Mouse (Mus musculus) lung, postnatal 0 days (tissue): Measurements from ENCODE around the gene Tagap. TPM values are rescaled to one million over a fixed set of nuclear protein-coding genes. Genes with fewer than 3 reads are reported as not detected.
"Not testable (repeated sequence)": the region's sequence is repeated elsewhere in the genome, so short reads cannot be mapped to it uniquely, and the experiment has no call there.

Experiments
- ATAC-seq: fragments of 200-750 bp; cut with Nextera tagmentation; 2 replicates; pipeline ENCODE4 v1.8.0; 2017; ENCODE audit warnings: moderate library complexity
- DNase-seq: peaks from one replicate; pipeline ENCODE4 v3.0.0-alpha.2; 2016; ENCODE audit warnings: low spot score
- H3K27ac ChIP-seq: fragments of 300-500 bp; sonication (generic); 2 replicates; pipeline ENCODE4 v1.5.1; 2014; ENCODE audit warnings: antibody characterized with exemption, mild to moderate bottlenecking, low read length, mixed read lengths
- H3K27me3 ChIP-seq: fragments of 300-500 bp; sonication (generic); replicated peaks from 2 replicates; pipeline ENCODE4 v1.6.1; 2014; ENCODE audit warnings: low read length, mixed read lengths; ENCODE audit not compliant: insufficient read depth
- H3K36me3 ChIP-seq: fragments of 300-500 bp; sonication (generic); 2 replicates; pipeline ENCODE4 v1.6.1; 2014; ENCODE audit warnings: low read length, mixed read lengths; ENCODE audit not compliant: insufficient read depth
- H3K4me1 ChIP-seq: fragments of 300-500 bp; sonication (generic); 2 replicates; pipeline ENCODE4 v1.6.1; 2014; ENCODE audit warnings: antibody characterized with exemption, low read depth, low read length, mixed read lengths; ENCODE audit not compliant: insufficient read depth
- H3K4me2 ChIP-seq: fragments of 300-500 bp; sonication (generic); replicated peaks from 2 replicates; pipeline ENCODE4 v1.6.1; 2014; ENCODE audit warnings: low read depth, mild to moderate bottlenecking, low read length, moderate library complexity, mixed read lengths
- H3K4me3 ChIP-seq: fragments of 300-500 bp; sonication (generic); 2 replicates; pipeline ENCODE4 v1.5.1; 2014; ENCODE audit warnings: low read depth, low read length
- H3K9ac ChIP-seq: fragments of 300-500 bp; sonication (generic); replicated peaks from 2 replicates; pipeline ENCODE4 v1.6.1; 2014; ENCODE audit warnings: low read depth, mild to moderate bottlenecking
- H3K9me3 ChIP-seq: fragments of 300-500 bp; sonication (generic); 2 replicates; pipeline ENCODE4 v1.6.1; 2016; ENCODE audit warnings: low read length, mixed read lengths
- CTCF ChIP-seq: IDR thresholded peaks from 2 replicates; pipeline ENCODE4 v1.5.1; 2016; ENCODE audit warnings: antibody characterized with exemption, mild to moderate bottlenecking
- EP300 ChIP-seq: IDR thresholded peaks from 2 replicates; pipeline ENCODE4 v1.6.1; 2016; ENCODE audit warnings: antibody characterized with exemption, mild to moderate bottlenecking, control low read depth
- WGBS: fragments of 180-500 bp; shearing (Covaris S2); extraction: QIAGEN DNeasy Blood & Tissue Kit; methylation state at CpG from one replicate; pipeline ENCODE4 v1.1.7; 2014; 5-methylcytosine and 5-hydroxymethylcytosine counted together
- polyA plus RNA-seq: library from polyadenylated mRNA; unstranded; fragments of >200 nt; fragmentation: Nextera tagmentation; extraction: Ambion mirVana; gene quantifications from 2 replicates; pipeline ENCODE4 v1.2.1, GENCODE M21; 2015

The Tagap gene
- polyA plus RNA-seq, 1 experiment from 2014 or later = 1.4 TPM

- peak; percentile 74 for ATAC-seq
- H3K4me3 ChIP-seq = no peak overlapping the region
- TF ChIP-seq CTCF (no peak), EP300 (no peak)
- 79% methylated on average over 13 of the region's 13 CpGs for WGBS
- H3K9ac ChIP-seq = no peak overlapping the region
- no peaks in the 10 kb centered on the region for H3K9me3 ChIP-seq
- no peak overlapping the region for H3K4me2 ChIP-seq
- no peaks in the 10 kb centered on the region for H3K27me3 ChIP-seq
- no peaks in the 10 kb centered on the region for H3K36me3 ChIP-seq
- peak; percentile 77 for DNase-seq
- no peak overlapping the region for H3K27ac ChIP-seq
- H3K4me1 ChIP-seq = no peaks in the 10 kb centered on the region
Measured at GRCm38 (mm10) chr17:7931096-7931990, 5.5 kb downstream of the Tagap start.

DNA sequence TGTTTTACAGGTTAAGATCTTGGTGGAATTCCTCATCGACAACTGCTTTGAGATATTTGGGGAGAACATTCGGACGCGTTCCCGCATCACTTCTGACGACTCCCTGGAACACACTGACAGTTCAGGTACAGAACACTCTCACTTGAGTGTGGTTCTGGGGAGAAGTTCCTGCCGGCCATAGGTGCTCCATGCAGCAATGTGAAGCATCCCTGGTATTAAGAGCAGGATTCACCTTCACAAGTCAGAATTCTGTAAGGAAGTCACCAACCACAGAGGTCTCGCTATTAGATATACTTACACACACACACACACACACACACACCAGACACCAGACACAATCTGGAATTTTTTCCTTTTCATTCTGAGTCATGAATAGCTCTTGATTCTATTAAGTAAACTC lies 6.3 kb downstream of the Tagap start:
- not testable (repeated sequence) for H3K27ac ChIP-seq, H3K4me2 ChIP-seq, H3K9ac ChIP-seq, H3K4me1 ChIP-seq, ATAC-seq, H3K27me3 ChIP-seq, H3K9me3 ChIP-seq, H3K4me3 ChIP-seq, H3K36me3 ChIP-seq
- DNase-seq = peak; percentile 2
- 49% methylated on average over 2 of the region's 8 CpGs for WGBS

DNA sequence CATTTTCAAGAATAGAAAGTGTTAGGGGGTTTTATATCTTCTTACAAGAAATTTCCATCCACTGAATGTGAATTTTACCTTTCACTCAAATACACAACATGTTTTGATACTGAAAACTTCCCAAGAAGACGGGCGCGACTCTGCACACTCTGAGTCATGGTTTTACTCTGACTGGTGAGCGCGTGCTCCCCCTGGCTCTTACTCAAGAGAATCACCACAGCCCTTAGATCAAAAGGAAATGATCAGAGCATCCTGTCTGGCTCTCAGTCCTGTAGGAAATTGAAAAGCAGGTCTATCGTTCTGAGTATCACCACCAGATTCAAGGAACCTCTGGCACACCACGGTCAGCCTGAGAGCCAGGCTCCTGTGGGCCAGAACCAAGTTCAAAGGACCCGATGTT lies 13.8 kb downstream of the Tagap start:
- H3K27ac ChIP-seq = no peak overlapping the region
- ATAC-seq = peak; percentile 76
- no peak overlapping the region for H3K9ac ChIP-seq
- 40% methylated on average over 8 of the region's 8 CpGs for WGBS
- no peaks in the 10 kb centered on the region for H3K27me3 ChIP-seq
- H3K4me3 ChIP-seq = no peak overlapping the region
- H3K4me2 ChIP-seq = no peak overlapping the region
- no peaks in the 10 kb centered on the region for H3K9me3 ChIP-seq
- no peaks in the 10 kb centered on the region for H3K36me3 ChIP-seq
- H3K4me1 ChIP-seq = no peaks in the 10 kb centered on the region
- DNase-seq = peak; percentile 74
- peak; percentile 72 for TF ChIP-seq CTCF
- peak; percentile 14; the same call in 1 of the 2 replicates for TF ChIP-seq EP300

- 4% methylated on average over 54 of the region's 58 CpGs for WGBS
- H3K9me3 ChIP-seq, H3K4me1 ChIP-seq, H3K36me3 ChIP-seq, H3K27me3 ChIP-seq: not testable (repeated sequence)
- peak; percentile 93 for DNase-seq
- Histone ChIP-seq H3K9ac (peak within 1 kb of the TSS; percentile 51), H3K27ac (peak within 1 kb of the TSS; percentile 82), H3K4me2 (peak within 1 kb of the TSS; percentile 47), H3K4me3 (peak within 1 kb of the TSS; percentile 47)
- ATAC-seq = peak; percentile 98
- TF ChIP-seq CTCF = peak; percentile 32
Measured at GRCm38 (mm10) chr17:7945117-7946052, 19.6 kb downstream of the Tagap start, which contains the start of gene Rsph3a. Gene Rsph3a, plus strand, starts transcription at chr17:7945614.

- 0% methylated on average over 16 of the region's 27 CpGs for WGBS
- not testable (repeated sequence) for ATAC-seq, H3K36me3 ChIP-seq, H3K9me3 ChIP-seq, H3K27me3 ChIP-seq, H3K4me1 ChIP-seq, DNase-seq
- Histone ChIP-seq H3K4me3 (peak overlapping the region; percentile 47), H3K4me2 (peak overlapping the region; percentile 47), H3K27ac (peak overlapping the region; percentile 82; the same call in 1 of the 2 replicates), H3K9ac (peak overlapping the region; percentile 51; the same call in 1 of the 2 replicates)
Measured at GRCm38 (mm10) chr17:7946053-7946627, 20.3 kb downstream of the Tagap start.

DNA sequence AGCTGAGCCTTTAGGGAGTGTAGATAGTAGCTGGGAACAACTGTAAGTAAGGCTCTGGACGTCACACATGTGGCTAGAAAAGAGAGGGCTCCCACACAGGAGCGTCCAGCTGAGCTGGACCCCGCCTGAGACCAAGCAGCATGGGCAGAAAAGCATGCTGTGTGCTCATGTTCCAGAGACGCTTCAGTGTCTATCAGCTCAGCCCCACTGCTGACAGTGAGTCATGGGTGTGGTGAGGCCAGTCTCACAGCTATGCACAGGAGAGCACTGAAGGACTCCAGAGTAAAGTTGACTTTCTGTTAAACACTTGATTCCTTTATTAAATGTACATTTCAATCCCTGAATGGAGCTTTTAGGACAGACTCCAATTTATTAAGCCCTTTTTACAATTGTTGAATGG lies 25.5 kb downstream of the Tagap start:
- H3K27me3 ChIP-seq, DNase-seq, H3K9me3 ChIP-seq, H3K36me3 ChIP-seq, H3K4me2 ChIP-seq, H3K27ac ChIP-seq, H3K9ac ChIP-seq, ATAC-seq, H3K4me1 ChIP-seq, H3K4me3 ChIP-seq: not testable (repeated sequence)
- no CpG with 5 or more reads among the region's 4 CpGs for WGBS

DNA sequence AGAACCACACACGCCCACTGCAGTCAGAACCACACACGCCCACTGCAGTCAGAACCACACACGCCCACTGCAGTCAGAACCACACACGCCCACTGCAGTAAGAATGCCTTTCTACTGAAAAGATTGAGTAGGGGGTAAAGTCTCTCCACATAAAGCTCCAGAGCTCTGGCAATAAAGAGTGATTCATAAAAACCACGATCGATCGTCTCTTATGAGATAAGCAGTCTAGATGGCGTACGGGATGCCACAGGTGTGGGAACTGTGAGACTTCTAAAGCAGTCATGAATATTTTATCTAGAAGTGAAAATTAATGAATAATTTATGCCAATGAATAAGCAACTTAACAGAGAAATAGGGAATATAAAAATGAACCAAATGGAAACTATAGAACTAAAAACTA lies 31.4 kb downstream of the Tagap start:
- not testable (repeated sequence) for H3K9ac ChIP-seq, H3K27ac ChIP-seq, H3K9me3 ChIP-seq, H3K4me2 ChIP-seq, H3K27me3 ChIP-seq, H3K36me3 ChIP-seq, DNase-seq, H3K4me1 ChIP-seq, H3K4me3 ChIP-seq, ATAC-seq
- 96% methylated on average over 8 of the region's 9 CpGs for WGBS

- not testable (repeated sequence) for H3K9me3 ChIP-seq, H3K36me3 ChIP-seq, H3K4me3 ChIP-seq, H3K27me3 ChIP-seq, H3K9ac ChIP-seq, H3K4me2 ChIP-seq, H3K27ac ChIP-seq, ATAC-seq, H3K4me1 ChIP-seq, DNase-seq
- 96% methylated on average over 4 of the region's 4 CpGs for WGBS
Measured at GRCm38 (mm10) chr17:7963333-7963732, 37.5 kb downstream of the Tagap start.
